Mouse (Mus musculus) right cerebral cortex, adult 18-20 months (tissue): ENCODE data around the gene Olfr569.

Experiments used
- DNase-seq: peaks from one replicate; pipeline ENCODE4 v3.0.0; 2022; ENCODE audit warnings: mixed read lengths

Olfr569 gene

GRCm38 (mm10) chr7:102890782-102891181 lies at the start of gene Olfr569:
TSS of gene Olfr569 (minus strand) at chr7:102890882.
- no peak for DNase-seq

DNA sequence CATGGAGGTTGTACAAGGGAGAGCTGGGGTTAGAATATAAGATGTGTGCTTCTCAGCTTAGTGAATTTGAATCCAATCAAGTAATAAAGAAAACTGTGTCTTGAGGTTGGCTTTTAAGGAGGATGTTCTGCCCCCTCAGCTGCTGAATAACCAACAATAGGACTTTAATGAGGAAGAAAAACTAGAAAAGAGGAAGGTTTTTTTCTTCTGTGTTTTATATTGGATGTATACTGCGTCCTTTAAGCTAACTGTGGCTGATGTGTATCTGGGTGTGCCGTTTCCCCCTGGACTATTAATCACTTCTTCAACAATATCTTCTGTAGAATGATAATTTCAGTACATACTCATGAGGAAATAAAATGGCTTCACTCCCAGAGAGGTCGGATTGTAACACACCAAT lies 36.4 kb upstream of the Olfr569 start:
- DNase-seq, result no peak

- no peak for DNase-seq
Observed at GRCm38 (mm10) chr7:102924109-102924508, 33.4 kb upstream of the Olfr569 start, which contains the start of gene Olfr572. TSS of gene Olfr572 (plus strand) at chr7:102924409.

GRCm38 (mm10) chr7:102919632-102920031 lies 28.9 kb upstream of the Olfr569 start:
- DNase-seq, result peak; percentile 3

GRCm38 (mm10) chr7:102917032-102917875 lies 26.6 kb upstream of the Olfr569 start, which contains the start of gene Olfr571:
TSS of gene Olfr571 (minus strand) at chr7:102917536.
- no peak for DNase-seq

DNA sequence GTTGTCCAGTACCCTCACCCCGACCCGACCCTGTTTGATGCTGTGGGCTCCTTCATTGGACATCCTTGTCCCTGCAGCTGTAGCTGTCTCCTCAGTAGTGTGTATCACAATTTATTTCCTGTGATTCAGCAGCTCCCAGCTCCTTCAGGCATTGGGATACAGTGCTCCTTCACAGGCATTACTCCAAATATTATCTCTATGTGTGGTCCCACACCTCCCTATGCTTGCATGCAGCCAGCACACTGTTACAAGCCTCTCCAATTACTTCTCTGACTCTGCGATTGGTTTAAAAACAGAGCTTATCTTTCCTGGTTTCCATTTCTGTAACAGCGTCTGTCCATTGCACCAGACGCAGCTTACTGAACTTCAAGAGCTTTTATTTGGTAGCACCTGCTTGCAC lies 25.7 kb upstream of the Olfr569 start:
- DNase-seq, result no peak

- DNase-seq, result no peak
Observed at GRCm38 (mm10) chr7:102915261-102915660, 24.6 kb upstream of the Olfr569 start.

GRCm38 (mm10) chr7:102876822-102877221 lies 13.9 kb downstream of the Olfr569 start, which contains the start of gene Olfr568:
TSS of gene Olfr568 (plus strand) at chr7:102877122.
- no peak for DNase-seq

- no peak for DNase-seq
Observed at GRCm38 (mm10) chr7:102858665-102859064, 32.0 kb downstream of the Olfr569 start, which contains the start of gene Olfr566. TSS of gene Olfr566 (minus strand) at chr7:102858765.

DNA sequence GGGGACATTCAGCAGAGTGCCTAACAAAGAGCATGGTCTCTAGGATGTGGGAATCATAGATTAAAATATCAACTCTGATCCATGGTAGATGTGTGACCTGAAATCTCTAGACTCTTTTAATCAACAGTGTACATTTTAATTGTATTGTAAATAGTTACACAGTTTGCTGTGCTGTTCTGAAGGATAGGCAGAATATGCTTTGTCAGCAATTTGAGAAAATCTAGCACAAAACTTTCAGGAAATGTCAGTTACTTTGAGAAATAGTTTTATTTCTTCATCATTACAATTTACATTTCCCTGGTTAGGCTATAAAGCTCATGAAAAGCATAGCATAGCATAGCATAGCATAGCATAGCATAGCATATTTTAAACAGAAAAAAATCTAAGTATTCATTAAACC lies 34.9 kb downstream of the Olfr569 start:
- DNase-seq, result no peak
